Mouse (Mus musculus) left cerebral cortex, adult 2 months (tissue): ENCODE results near the gene Lyve1. TPM values are rescaled to one million over a fixed set of nuclear protein-coding genes. Genes with fewer than 3 reads are reported as not detected.

Source experiments
- DNase-seq, 2 experiments: peaks; one replicate each; pipeline ENCODE4 v3.0.0; 2021 to 2022; ENCODE audit warnings: low spot score in 2 of 2, mixed read lengths in 1 of 2; ENCODE audit errors: extremely low spot score in 1 of 2
- H3K27ac ChIP-seq: fragments of 200-600 bp; 2 replicates; pipeline ENCODE4 v1.8.1; 2022
- H3K4me3 ChIP-seq: fragments of 200-600 bp; 2 replicates; pipeline ENCODE4 v1.8.1; 2022
- CTCF ChIP-seq: fragments of 200-600 bp; IDR thresholded peaks from 2 replicates; pipeline ENCODE4 v1.8.1; 2022; ENCODE audit warnings: antibody characterized with exemption, mild to moderate bottlenecking, moderate library complexity
- intact Hi-C: fragments of 180-260 bp; cut with DNase I; formaldehyde crosslinking; loops from one replicate; pipeline ENCODE4 v1.15.1; 2025
- microRNA-seq, 2 experiments: library from miRNA; unstranded; fragments of <30 nt; microRNA quantifications; one replicate each; pipeline ENCODE4 v1.2.0; 2021
- total RNA-seq, 2 experiments: library from RNA; stranded (reverse); gene quantifications; 2 replicates each; pipeline ENCODE4 v1.2.3; 2021

The Lyve1 gene
- total RNA-seq, 2 experiments from 2014 or later, result 2.0 to 3.4 TPM

DNA sequence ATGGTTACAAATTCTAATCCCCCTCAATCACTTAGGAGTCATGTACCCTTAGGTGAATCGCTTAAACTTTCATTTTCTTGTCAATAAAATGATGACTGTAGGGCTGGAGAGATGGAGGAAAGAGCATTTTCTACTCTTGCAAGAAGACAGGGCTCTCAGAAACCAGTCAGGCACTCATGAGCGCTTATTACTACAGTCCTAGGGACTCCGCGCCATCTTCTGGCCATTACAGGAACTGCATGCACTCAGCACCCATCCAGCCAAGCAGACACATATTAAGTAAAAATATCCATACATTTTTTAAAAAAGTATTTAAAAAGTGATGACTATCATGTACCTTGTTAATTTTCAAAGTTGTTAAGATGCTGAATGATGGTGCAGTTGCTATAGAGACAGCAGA lies 62.0 kb downstream of the Lyve1 start:
- no peak overlapping the region for H3K27ac ChIP-seq
- H3K4me3 ChIP-seq, result no peak overlapping the region
- intact Hi-C loops, result loop anchor here (1.0 to 5.0 kb wide), 2 partner anchors 74 to 514 kb away; no protein-coding TSS in a partner anchor
- TF ChIP-seq CTCF, result no peak; the same call in none of the 2 replicates
- DNase-seq, result peak; percentile 85 to 89

Small RNAs within 50 kb of the gene (microRNA-seq; reads per million reads assigned to microRNA genes)
- gene Gm47282, result 0 reads per million in 2 experiments

Other genes with a start within 250 kb of the Lyve1 start
- gene Sbf2, start 248.3 kb downstream of the Lyve1 start, total RNA-seq, result 10 to 100 TPM; 54.7 to 55.2 TPM
- 1 to 10 TPM; 2.8 to 3.4 TPM for gene Adm, start 235.6 kb downstream of the Lyve1 start, total RNA-seq
- gene Ampd3, start 95.0 kb downstream of the Lyve1 start, total RNA-seq, result 10 to 100 TPM; 24.4 to 25.3 TPM
- gene Rnf141, start 18.8 kb downstream of the Lyve1 start, total RNA-seq, result 10 to 100 TPM; 72.1 to 72.6 TPM
- gene Mrvi1, start 119.2 kb upstream of the Lyve1 start, total RNA-seq, result 1 to 10 TPM; 1.4 to 4.3 TPM
- gene Ctr9, start 165.7 kb upstream of the Lyve1 start, total RNA-seq, result 10 to 100 TPM; 40.7 to 44.8 TPM
- gene Eif4g2, start 219.8 kb upstream of the Lyve1 start, total RNA-seq, result 100 to 1,000 TPM; 624 to 655 TPM